Mouse (Mus musculus) left cerebral cortex, adult 8-10 months (tissue): ENCODE results near the gene Defa36. TPM values are rescaled to one million over a fixed set of nuclear protein-coding genes. Genes with fewer than 3 reads are reported as not detected.
"Not testable (repeated sequence)": the region's sequence is repeated elsewhere in the genome, so short reads cannot be mapped to it uniquely, and the experiment has no call there.

Experiments
- DNase-seq, 2 experiments: peaks; one replicate each; pipeline ENCODE4 v3.0.0; 2022; ENCODE audit warnings: low spot score in 2 of 2
- total RNA-seq, 4 experiments: library from RNA; stranded (reverse); gene quantifications; 2 replicates each; pipeline ENCODE4 v1.2.4; 2022

The Defa36 gene
- total RNA-seq: not detected

GRCm38 (mm10) chr8:21427111-21427510, at the start of gene Defa36:
Gene Defa36, plus strand, starts transcription at chr8:21427411.
- not testable (repeated sequence) for DNase-seq

GRCm38 (mm10) chr8:21378215-21378614, 49.0 kb upstream of the Defa36 start, which contains the start of gene Defa2:
Gene Defa2, plus strand, starts transcription at chr8:21378515.
- not testable (repeated sequence) for DNase-seq

- DNase-seq: not testable (repeated sequence)
Observed at GRCm38 (mm10) chr8:21391511-21391910, 35.7 kb upstream of the Defa36 start, which contains the start of gene Defa33. Gene Defa33, plus strand, starts transcription at chr8:21391811.

- DNase-seq: not testable (repeated sequence)
Observed at GRCm38 (mm10) chr8:21456460-21456859, 29.2 kb downstream of the Defa36 start, which contains the start of gene Gm7849. Gene Gm7849, minus strand, starts transcription at chr8:21456560.

Other genes starting within 250 kb of the Defa36 start
- not detected for gene Defa31, start 235.8 kb upstream of the Defa36 start, total RNA-seq
- gene Gm15293, start 225.8 kb upstream of the Defa36 start, total RNA-seq: not detected
- gene Gm15292, start 177.7 kb upstream of the Defa36 start, total RNA-seq: not detected
- not detected for gene Defa27, start 111.9 kb upstream of the Defa36 start, total RNA-seq
- gene Defa29, start 100.4 kb upstream of the Defa36 start, total RNA-seq: not detected
- not detected for gene Defa2, start 48.9 kb upstream of the Defa36 start, total RNA-seq
- gene Defa33, start 35.6 kb upstream of the Defa36 start, total RNA-seq: not detected
- gene Gm7849, start 29.1 kb downstream of the Defa36 start, total RNA-seq: not detected
- gene Defa20, start 81.8 kb downstream of the Defa36 start, total RNA-seq: not detected
- gene Defa32, start 101.6 kb downstream of the Defa36 start, total RNA-seq: not detected
- gene Defa37, start 138.0 kb downstream of the Defa36 start, total RNA-seq: not detected
- not detected for gene Defa28, start 155.6 kb downstream of the Defa36 start, total RNA-seq
- gene Gm7861, start 167.1 kb downstream of the Defa36 start, total RNA-seq: not detected
- gene Defa26, start 190.8 kb downstream of the Defa36 start, total RNA-seq: not detected
- gene Defa17, start 228.4 kb downstream of the Defa36 start, total RNA-seq: not detected
- gene Defa34, start 238.4 kb downstream of the Defa36 start, total RNA-seq: not detected